Mouse (Mus musculus): ENCODE measurements around the gene Zfp488. TPM values are rescaled to one million over a fixed set of nuclear protein-coding genes. Genes with fewer than 3 reads are reported as not detected.

Zfp488 gene
- total RNA-seq (2014; rRNA removed) (4.7 and 4.9 TPM in 2 replicates), polyA plus RNA-seq (2015; fragmentation: Nextera tagmentation; extraction: Ambion mirVana) (0.80 and 0.98 TPM in 2 replicates)

- DNase-seq (ENCODE audit: low spot score) = peak; percentile 55
- Histone ChIP-seq H3K36me3 (ENCODE audit: insufficient read depth, low read length) (no peaks in the 10 kb centered on the region), H3K4me3 (ENCODE audit: low read depth, low read length) (peak within 1 kb of the TSS; percentile 35), H3K9ac (replicated peaks; ENCODE audit: low read length, poor library complexity, severe bottlenecking) (peak within 1 kb of the TSS; percentile 44), H3K4me1 (ENCODE audit: insufficient read depth, low read length) (no peaks in the 10 kb centered on the region), H3K27ac (ENCODE audit: low read depth, low read length) (no peak within 1 kb of the TSS), H3K4me2 (ENCODE audit: low read depth, low read length, poor library complexity, severe bottlenecking) (peak within 1 kb of the TSS; percentile 55), H3K9me3 (ENCODE audit: low read length) (no peaks in the 10 kb centered on the region), H3K27me3 (ENCODE audit: insufficient read depth, low read length) (no peaks in the 10 kb centered on the region)
- TF ChIP-seq CTCF (IDR thresholded peaks at IDR 0.05) = no peak
- ATAC-seq (ENCODE audit: low FRiP score) = peak; percentile 66; the same call in 1 of the 2 replicates
- WGBS = 1% methylated on average over 25 of the region's 25 CpGs
Measured at GRCm38 (mm10) chr14:33978604-33979059, at the start of gene Zfp488. Gene Zfp488, minus strand, starts transcription at chr14:33978764.

DNA sequence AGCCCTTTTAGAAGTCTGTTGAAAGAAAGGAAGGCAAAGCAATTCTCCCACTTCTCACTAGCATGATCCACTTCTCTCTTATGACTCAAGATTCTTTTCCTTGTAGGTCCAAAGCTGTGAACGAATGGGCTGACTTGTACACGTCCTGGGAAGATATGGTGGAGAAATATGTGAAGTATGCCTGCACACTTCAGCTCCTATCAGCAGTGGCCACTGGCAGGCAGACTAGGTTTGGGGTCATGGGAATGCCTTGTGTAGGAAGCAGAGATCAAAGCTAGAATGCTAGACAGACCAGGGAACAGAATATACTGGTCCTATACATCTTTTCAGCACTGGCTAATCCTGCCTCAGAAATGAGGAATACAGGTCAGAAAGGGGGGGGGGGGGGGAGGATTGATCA lies 48.1 kb upstream of the Zfp488 start:
- ATAC-seq (ENCODE audit: low FRiP score) = no peak
- no peak for DNase-seq (ENCODE audit: low spot score)
- WGBS = 75% methylated on average over 2 of the region's 2 CpGs

DNA sequence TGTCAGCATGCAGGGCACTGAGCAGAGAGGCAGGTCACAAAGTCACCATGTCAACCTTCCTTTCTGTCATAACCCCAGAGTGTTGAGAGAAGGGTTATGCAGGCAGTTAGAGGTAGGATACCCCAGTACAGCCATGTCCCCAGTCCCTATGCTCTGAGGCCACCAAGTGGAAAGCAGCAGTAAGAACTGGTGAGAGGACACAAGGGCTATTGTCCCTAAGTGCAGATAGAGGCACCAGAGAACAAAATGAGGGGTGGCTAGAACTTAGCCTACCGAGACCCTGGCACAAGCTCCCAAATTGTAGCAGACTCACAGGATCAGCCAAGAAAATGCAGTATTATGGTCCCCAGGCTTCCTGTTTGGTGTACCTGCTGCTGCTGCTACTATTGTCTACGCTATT lies 38.4 kb upstream of the Zfp488 start:
- no peak for DNase-seq (ENCODE audit: low spot score)
- H3K4me3 ChIP-seq (ENCODE audit: low read depth, low read length) = no peak overlapping the region
- H3K9ac ChIP-seq (replicated peaks; ENCODE audit: low read length, poor library complexity, severe bottlenecking) = no peak overlapping the region
- no peak for TF ChIP-seq CTCF (IDR thresholded peaks at IDR 0.05)
- ATAC-seq (ENCODE audit: low FRiP score) = no peak
- WGBS = 92% methylated on average over 2 of the region's 2 CpGs
- no peaks in the 10 kb centered on the region for H3K4me1 ChIP-seq (ENCODE audit: insufficient read depth, low read length)
- H3K9me3 ChIP-seq (ENCODE audit: low read length) = no peaks in the 10 kb centered on the region
- H3K36me3 ChIP-seq (ENCODE audit: insufficient read depth, low read length) = no peaks in the 10 kb centered on the region
- H3K27ac ChIP-seq (ENCODE audit: low read depth, low read length) = no peak overlapping the region
- no peaks in the 10 kb centered on the region for H3K27me3 ChIP-seq (ENCODE audit: insufficient read depth, low read length)
- H3K4me2 ChIP-seq (ENCODE audit: low read depth, low read length, poor library complexity, severe bottlenecking) = no peak overlapping the region

More for the DNA sequence above, 48.1 kb upstream of the Zfp488 start:
- H3K27ac ChIP-seq (ENCODE audit: low read depth, low read length) = no peak overlapping the region
- no peaks in the 10 kb centered on the region for H3K4me1 ChIP-seq (ENCODE audit: insufficient read depth, low read length)
- H3K9ac ChIP-seq (replicated peaks; ENCODE audit: low read length, poor library complexity, severe bottlenecking) = no peak overlapping the region
- H3K36me3 ChIP-seq (ENCODE audit: insufficient read depth, low read length) = no peaks in the 10 kb centered on the region
- no peaks in the 10 kb centered on the region for H3K27me3 ChIP-seq (ENCODE audit: insufficient read depth, low read length)
- H3K4me2 ChIP-seq (ENCODE audit: low read depth, low read length, poor library complexity, severe bottlenecking) = no peak overlapping the region
- no peak for TF ChIP-seq CTCF (IDR thresholded peaks at IDR 0.05)
- no peak overlapping the region for H3K4me3 ChIP-seq (ENCODE audit: low read depth, low read length)
- H3K9me3 ChIP-seq (ENCODE audit: low read length) = no peaks in the 10 kb centered on the region

GRCm38 (mm10) chr14:34016381-34016780 lies 37.8 kb upstream of the Zfp488 start, which contains the start of gene Gm5460:
Gene Gm5460, plus strand, starts transcription at chr14:34016758.
- Histone ChIP-seq H3K4me1 (ENCODE audit: insufficient read depth, low read length) (no peaks in the 10 kb centered on the region), H3K36me3 (ENCODE audit: insufficient read depth, low read length) (no peaks in the 10 kb centered on the region), H3K4me2 (ENCODE audit: low read depth, low read length, poor library complexity, severe bottlenecking) (no peak within 1 kb of the TSS), H3K4me3 (ENCODE audit: low read depth, low read length) (no peak within 1 kb of the TSS), H3K27me3 (ENCODE audit: insufficient read depth, low read length) (no peaks in the 10 kb centered on the region), H3K27ac (ENCODE audit: low read depth, low read length) (no peak within 1 kb of the TSS), H3K9me3 (ENCODE audit: low read length) (no peaks in the 10 kb centered on the region), H3K9ac (replicated peaks; ENCODE audit: low read length, poor library complexity, severe bottlenecking) (no peak within 1 kb of the TSS)
- 92% methylated on average over 4 of the region's 4 CpGs for WGBS
- no peak for TF ChIP-seq CTCF (IDR thresholded peaks at IDR 0.05)
- ATAC-seq (ENCODE audit: low FRiP score) (no peak), DNase-seq (ENCODE audit: low spot score) (no peak)

- H3K36me3 ChIP-seq (ENCODE audit: insufficient read depth, low read length) = no peaks in the 10 kb centered on the region
- no peak within 1 kb of the TSS for H3K4me3 ChIP-seq (ENCODE audit: low read depth, low read length)
- H3K27me3 ChIP-seq (ENCODE audit: insufficient read depth, low read length) = no peaks in the 10 kb centered on the region
- no peak for ATAC-seq (ENCODE audit: low FRiP score)
- no peak within 1 kb of the TSS for H3K27ac ChIP-seq (ENCODE audit: low read depth, low read length)
- no peak within 1 kb of the TSS for H3K9ac ChIP-seq (replicated peaks; ENCODE audit: low read length, poor library complexity, severe bottlenecking)
- H3K4me1 ChIP-seq (ENCODE audit: insufficient read depth, low read length) = no peaks in the 10 kb centered on the region
- no peak for TF ChIP-seq CTCF (IDR thresholded peaks at IDR 0.05)
- WGBS = 95% methylated on average over 3 of the region's 3 CpGs
- H3K9me3 ChIP-seq (ENCODE audit: low read length) = no peaks in the 10 kb centered on the region
- no peak for DNase-seq (ENCODE audit: low spot score)
- H3K4me2 ChIP-seq (ENCODE audit: low read depth, low read length, poor library complexity, severe bottlenecking) = no peak within 1 kb of the TSS
Measured at GRCm38 (mm10) chr14:34015063-34015462, 36.5 kb upstream of the Zfp488 start, which contains the start of gene Gm30083. Gene Gm30083, minus strand, starts transcription at chr14:34015182.

DNA sequence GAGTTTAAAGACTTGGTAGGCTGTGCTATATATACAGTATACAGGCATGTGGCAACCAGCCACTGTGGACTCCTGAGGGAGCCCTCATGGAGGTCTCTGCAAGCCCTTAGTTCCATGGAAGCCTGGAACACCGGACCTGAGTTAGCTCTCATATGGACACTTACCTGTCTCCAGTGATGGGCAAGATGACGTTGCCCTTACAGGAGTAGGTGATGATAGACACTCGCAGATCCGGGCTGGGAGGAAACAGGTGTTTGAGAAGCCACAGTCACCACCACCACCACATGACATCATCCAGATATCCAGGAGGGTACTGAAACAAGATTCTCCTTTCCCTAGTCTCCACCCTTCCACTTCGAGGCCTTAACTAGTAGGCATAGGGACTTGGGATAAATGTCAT lies 23.8 kb upstream of the Zfp488 start:
- TF ChIP-seq CTCF (IDR thresholded peaks at IDR 0.05) = no peak
- WGBS = 91% methylated on average over 5 of the region's 5 CpGs

More for the DNA sequence above, 23.8 kb upstream of the Zfp488 start:
- Histone ChIP-seq H3K27me3 (ENCODE audit: insufficient read depth, low read length) (no peaks in the 10 kb centered on the region), H3K4me2 (ENCODE audit: low read depth, low read length, poor library complexity, severe bottlenecking) (no peak overlapping the region), H3K36me3 (ENCODE audit: insufficient read depth, low read length) (no peaks in the 10 kb centered on the region), H3K9ac (replicated peaks; ENCODE audit: low read length, poor library complexity, severe bottlenecking) (no peak overlapping the region), H3K4me3 (ENCODE audit: low read depth, low read length) (no peak overlapping the region), H3K27ac (ENCODE audit: low read depth, low read length) (no peak overlapping the region), H3K9me3 (ENCODE audit: low read length) (no peaks in the 10 kb centered on the region), H3K4me1 (ENCODE audit: insufficient read depth, low read length) (no peaks in the 10 kb centered on the region)
- ATAC-seq (ENCODE audit: low FRiP score) (no peak), DNase-seq (ENCODE audit: low spot score) (no peak)

Measured in midbrain, postnatal 0 days (tissue).